Mouse (Mus musculus) R1 (cell line): ENCODE measurements at regions not wholly inside any gene's neighbourhood (a gene's known extent, or its start where the extent isn't known, plus 50 kb on each side); places are given as distances from the start of the nearest gene placed in this dataset.

ENCODE experiments used
- DNase-seq: peaks from one replicate; pipeline ENCODE4 v3.0.0-alpha.2; 2018; ENCODE audit warnings: low read depth, low spot score

DNA sequence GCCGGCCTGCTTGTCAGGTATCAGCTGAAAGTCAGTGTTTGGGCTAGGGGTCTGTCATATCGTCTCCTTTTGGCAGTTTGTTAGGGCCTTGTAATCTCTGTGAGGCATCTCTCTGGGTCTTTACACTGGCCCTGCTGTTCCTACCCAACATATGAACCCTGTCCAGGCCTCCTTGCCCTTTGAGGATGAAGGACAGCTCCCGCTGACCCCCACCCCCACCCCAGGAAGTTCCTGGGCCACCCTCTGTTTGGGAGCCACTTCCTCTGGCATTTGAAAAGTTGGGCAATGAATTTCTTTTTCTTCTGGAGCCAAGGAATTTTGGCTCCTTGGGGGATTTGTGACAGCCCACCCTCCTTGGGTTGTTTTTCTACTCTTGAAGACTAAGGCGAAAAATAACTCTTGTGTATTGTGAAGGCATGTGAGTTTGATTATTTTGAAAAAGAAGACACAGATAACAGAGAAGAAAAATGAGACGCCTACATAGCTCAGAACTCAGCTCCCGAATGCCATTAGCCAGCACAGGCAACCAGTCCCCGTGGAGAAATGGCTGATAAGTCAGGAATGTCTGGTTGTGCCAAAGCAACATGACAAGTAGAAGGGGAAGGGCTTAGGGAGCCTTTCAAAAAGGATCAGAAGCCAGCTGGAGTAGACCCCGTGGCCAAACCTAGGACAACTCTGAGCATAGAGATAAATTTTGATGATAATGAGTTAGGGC is 249.5 kb downstream of the Gm49356 start:
- no peak for DNase-seq

DNA sequence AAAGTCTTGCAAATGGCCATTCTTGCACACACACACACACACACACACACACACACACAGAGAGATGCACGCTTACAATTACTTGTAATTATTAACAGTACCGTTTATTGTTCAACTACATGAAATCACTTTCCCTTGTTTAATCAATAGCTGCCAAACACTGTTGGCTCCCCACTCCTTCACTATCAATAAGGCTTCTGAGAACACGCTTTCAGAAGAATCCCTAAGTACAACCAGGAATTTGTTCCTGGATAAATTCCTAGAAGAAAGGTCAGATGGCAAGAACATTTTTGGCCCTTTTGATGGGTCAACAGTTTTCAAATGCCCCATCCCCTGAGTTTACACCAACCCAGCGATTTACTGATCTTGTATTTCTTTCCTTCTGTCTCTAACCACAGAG is 252.5 kb downstream of the Gm49356 start:
- no peak for DNase-seq

DNA sequence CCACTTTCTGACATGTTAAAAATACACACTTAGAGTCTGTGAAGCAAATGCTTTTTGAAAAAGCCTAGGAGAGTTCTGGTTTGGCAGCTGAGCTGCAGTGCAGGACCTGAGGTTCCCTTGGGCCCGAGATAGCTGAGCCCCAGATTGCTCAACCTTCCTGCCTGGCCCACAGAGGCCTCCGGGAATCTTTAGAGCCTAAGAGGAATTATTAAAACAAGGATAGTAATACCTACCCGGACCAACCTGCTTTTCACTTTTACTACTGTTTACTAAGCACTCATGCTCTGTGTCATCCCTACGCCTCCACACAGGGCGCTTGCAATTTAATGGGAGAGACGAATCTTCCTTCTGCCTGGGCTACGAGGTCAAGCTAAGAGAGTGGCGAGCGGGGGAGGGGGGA is 253.4 kb downstream of the Gm49356 start:
- DNase-seq, result no peak

DNA sequence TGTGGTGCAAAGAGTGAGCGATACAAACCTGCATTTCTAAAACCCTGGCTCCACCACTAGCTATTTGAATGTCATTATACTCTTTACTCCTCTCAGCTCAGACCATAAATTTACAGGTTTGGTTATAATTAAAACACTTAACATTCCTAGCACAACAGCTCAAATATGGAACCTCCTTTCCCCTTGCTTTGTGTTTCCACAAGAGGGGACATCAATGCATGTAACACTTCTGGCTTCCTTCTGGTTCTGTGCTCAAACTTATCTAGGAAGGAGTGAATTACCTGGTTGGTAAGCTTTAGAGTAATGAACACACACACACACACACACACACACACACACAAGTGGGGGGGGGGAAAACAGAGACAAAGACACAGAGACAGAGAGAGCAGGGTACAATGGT is 254.8 kb downstream of the Gm49356 start:
- DNase-seq, result peak; percentile 50

DNA sequence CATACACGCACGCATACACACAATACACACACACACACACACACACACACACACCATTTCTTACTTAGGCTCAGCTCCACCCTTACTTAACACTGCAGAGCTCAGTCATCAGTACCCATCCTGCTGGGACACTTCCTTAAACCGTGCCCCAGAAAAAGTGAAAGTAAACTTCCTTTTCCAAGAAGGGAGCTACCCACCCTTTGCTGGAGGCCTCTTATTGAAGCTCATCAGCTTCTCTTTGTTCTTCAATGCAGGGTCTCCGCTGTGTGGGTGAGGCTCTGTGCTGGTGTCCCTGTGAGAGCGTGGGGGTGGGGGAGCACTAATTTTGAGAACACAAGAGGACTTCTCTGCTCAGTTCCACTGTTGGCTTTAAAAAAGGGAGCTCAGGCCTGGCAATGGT is 256.6 kb downstream of the Gm49356 start:
- DNase-seq, result peak; percentile 49

DNA sequence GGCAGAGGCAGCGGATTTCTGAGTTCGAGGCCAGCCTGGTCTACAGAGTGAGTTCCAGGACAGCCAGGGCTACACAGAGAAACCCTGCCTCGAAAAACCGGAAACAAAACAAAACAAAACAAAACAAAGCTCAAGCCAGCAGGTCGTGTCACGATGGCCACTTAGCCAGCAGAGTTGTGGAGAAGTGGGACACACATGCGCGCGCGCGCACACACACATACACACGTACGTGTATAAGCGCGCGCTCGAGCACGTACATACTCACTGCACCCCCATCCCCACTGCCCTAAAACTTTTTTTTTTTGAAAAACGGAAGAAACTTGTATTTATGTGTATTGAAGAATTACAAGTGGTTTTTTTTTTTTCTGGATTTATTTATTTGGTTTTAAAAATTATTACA is 257.0 kb downstream of the Gm49356 start:
- DNase-seq, result peak; percentile 57

DNA sequence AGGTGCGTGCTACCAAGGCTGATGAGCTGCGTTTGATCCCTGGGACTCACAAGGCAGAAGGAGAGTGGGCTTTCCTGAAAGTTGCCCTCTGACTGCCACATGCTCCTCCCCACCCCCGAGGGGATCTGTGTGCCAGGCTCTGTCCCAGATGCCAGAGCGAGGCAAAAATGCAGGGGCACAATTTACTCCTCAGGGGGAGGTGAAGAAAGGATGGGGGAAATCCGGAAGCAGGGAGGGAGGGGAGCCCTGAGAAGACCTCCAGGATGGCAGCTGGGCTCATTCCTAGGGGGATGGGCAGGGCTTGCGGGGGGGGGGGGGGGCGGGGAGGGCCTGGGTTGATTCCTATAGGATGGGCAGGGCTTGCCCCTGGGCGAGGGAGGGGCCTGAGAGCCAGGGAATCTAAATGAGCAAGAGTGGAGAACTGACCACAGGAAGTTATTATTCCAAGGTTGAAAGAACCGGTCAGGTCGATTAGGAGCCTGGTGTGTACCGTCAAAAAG is 257.5 kb downstream of the Gm49356 start:
- DNase-seq, result peak; percentile 36

DNA sequence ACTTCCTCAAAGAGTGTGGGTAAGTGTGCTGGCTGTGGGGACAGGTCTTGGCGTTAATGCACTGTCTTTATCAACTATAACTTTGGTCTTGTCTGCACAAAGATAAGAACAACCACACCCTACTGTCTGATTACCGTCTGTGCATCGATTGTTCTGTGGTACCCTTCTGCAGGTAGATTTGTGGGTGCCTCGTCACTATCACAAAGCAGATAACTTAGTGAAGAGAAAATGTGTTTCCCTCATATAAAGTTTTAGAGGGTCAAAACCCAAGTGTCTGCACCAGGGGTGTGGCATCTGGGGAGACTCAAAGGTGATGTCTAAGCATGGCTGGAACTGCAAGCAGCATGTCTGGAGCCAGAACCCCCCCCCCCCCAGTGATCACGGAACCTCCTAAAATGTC is 259.4 kb downstream of the Gm49356 start:
- no peak for DNase-seq

DNA sequence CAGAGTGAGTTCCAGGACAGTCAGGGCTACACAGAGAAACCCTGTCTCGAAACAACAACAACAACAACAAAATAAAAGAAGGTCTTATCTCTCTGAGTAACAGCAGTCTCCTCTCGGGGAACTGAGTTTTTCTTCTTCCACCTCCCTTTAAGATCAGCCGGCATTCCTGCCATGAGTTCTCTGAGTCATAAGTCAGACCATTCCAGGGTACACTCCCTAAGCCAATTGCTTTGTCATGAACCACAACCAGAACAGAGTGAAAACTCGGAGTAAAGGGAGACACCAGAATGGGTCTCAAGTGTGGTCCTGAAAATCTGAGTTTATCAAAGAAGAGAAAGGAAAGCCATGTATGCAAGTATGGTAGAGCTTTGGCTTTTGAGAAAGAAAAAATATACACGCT is 262.4 kb downstream of the Gm49356 start:
- no peak for DNase-seq

DNA sequence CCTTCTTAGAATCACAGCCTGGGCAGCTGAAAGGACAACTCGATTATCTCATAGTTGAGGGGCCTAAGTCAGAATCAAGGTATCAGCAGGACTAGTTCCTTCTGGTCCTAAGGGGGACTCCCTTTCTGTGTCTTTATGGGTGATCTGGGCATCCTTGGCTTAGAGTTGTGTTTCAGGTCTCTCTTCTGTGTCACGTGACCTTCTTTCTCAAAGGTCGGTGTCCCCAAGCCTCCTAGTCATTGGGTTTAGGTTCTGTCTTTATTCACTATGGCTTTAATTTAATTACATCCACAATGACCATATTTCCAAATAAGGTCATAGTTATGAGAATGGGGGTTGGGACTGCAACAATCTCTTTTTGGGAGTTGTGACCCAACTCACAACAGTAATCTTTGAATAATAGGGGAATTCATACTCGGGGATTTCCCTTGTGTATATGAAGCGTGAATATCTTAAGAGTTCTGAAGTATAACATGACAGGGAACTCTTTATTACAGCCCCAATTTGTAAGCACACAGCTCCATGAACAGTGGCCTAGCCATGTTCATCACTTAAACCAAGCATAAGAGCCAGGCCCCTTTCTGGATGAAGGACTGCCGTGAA is 263.8 kb downstream of the Gm49356 start:
- no peak for DNase-seq

DNA sequence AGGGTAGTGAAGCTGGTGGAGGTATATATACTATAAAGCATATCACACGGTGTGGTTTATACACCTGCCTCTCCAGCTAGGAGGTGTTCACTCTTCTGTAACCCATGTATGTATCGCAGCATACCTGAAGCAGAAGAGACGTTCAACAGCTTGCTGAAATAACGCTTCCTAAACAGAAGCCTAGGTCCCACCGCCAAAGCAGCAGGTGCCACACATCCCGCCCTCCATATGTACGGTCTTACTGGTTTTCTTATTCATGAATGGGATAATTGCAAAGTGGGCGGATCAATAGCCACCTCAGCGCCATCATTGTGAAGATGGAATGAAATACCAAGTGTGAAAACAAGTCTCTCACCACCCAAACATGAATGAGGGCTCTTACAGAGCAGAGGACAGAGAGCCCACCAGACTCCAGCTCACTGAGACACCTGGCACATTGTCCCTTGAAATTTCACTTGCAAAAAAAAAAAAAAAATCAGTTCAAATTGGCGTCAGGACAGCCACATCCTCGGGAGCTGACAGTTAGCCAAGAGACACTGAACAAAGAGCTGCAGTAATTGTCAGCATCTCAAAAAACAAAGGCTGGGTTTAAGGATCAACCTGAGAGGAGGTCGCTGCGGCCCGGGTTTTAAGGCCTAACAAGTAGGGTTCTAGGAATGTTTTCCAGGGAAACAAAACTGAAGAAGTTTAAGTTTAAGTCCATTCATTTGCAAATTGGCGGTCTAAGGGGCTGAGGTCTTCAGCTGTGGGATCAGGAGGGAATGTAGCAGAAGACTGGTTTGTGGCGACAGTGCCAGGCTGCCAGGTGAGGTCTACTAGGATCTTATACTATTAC is 264.5 kb downstream of the Gm49356 start:
- DNase-seq, result peak; percentile 55

DNA sequence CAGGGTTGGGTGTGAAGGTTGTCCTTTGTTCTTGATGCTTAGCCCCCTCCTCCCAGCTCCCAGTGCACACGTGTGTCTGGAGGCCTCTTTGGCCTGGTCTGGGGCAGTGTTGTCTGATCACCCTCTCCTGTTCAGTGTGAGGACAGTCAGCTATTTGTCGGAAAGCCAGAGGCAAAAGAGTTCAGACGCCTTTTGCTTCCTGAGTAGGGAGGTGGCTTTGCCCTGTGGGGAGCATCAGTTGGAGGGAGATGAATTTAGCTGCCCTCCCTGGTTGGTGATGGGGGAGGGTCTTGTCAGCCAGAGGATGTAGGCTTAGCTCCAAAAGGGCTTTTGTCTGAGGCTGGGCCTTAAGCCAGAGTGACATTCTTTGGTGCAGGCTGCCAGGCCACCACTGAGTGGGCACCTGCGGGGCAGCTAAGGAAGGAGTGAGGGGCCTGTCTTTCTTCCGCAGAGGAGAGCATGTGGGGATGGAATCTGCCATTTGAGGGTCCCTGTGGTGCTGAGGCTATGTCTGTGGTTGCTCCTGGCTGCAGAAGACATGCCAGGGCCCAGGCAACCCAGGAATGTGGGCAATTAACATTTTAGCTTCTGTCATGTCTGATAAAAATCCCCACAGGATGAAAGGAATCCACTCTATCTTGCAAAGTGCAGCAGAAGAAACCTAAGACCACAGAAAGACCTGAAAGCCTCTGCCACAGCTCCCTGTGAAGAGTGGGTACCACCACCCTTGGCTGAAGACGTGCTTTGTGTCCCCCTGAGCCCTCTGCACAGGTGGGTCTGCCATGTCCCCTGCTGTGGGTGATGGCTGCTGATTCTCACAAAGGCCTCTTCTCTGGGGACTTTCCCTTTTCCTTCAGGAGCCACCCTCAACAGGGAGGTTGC is 265.6 kb downstream of the Gm49356 start:
- DNase-seq, result peak; percentile 67

DNA sequence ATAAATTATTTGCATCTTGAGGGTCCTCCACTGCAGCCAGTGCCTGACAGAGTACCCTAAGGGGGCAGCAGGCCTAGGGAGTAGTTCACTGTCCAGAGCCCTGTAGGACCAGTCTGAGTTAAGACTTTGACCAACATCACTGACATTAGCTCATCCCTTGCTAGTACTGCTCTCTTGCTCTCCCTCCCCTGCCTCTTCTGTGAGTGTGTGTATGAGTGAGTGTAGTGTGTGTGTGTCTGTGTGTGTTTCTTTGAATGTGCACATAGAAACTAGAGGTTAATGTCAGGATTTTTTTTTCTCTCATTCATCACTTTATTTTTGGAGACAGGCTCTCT is 266.2 kb downstream of the Gm49356 start:
- DNase-seq, result no peak

DNA sequence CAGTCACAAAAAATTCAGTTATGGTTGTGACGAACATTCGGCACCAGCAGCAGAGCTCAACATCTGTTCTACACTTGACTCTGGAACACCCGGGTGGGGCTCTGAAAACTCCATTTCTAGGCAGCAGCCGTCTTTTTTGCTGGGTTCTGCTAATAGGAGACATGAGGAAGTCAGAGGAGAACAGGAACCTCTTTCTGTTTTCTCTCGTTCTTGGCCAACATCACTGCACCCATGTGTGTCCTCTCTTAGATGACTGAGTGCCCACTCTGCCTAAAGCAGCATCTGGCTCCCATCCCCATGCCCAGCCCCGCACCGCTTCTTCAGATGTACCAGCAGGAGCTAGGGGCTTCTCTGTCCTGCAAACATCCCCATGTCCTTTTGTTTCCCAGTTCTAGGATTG is 267.2 kb downstream of the Gm49356 start:
- DNase-seq, result no peak

DNA sequence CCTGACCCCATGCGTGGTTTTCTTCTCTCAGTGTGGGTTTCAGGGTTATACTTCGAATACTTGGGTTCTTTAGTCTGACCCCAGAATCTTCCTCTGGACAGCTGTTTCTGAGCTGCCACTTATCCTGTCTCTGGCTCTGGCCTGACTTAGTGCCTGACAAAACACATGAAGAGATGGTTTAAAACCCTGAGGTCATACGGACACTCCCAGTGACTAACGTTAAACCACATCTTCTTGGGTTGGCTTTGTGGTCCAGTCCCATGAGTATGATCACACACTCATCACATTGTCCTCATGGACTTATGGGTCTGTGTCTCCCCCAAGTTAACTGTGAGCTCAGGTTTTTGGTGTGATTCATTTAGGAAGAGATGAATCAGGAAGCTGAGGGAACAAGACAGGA is 269.7 kb downstream of the Gm49356 start:
- DNase-seq, result no peak

DNA sequence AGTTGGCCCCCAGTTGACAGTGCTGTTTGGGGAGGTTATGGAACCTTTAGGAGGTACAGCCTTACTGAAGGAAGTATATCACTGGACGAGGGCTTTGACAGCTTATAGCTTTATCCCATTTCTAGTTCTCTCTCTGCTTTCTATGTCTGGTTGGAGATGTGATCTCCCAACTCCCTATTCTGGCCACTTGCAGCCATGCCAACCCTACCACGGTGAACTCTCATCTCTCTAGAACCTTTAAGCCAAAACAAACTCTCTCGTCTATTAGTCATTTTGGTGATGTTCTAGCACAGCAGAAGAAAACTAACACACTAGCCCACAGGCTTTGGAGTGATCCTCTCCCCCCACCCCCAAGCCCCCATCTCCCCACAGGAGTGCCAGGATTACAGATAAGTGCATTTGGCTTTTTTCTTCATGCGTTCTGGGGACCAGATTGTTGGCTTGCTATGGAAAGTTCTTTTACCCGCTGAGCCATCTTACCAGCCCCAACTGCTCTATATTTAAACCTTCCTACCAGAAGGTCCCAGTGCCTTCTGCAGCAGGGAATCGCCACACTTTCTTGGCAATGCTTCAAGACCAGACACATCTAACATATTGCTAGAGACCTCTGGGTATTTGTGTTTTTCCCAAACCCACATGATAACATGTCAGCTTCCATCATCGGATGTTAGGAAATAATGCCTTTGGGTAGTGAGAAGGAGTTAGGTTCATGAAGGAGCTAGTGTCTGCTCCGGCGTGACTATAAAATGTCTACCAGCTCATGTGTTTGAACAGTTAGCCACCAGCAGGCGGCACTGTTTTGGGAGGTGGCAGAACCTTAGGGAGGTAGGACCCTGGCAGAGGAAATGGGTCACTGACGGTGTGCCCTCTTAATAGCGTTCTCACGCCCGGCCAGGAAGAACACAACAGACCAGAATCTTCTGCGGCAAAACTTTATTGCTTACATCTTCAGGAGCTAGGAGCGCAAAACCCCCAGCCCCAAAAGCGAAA is 272.1 kb downstream of the Gm49356 start:
- no peak for DNase-seq

DNA sequence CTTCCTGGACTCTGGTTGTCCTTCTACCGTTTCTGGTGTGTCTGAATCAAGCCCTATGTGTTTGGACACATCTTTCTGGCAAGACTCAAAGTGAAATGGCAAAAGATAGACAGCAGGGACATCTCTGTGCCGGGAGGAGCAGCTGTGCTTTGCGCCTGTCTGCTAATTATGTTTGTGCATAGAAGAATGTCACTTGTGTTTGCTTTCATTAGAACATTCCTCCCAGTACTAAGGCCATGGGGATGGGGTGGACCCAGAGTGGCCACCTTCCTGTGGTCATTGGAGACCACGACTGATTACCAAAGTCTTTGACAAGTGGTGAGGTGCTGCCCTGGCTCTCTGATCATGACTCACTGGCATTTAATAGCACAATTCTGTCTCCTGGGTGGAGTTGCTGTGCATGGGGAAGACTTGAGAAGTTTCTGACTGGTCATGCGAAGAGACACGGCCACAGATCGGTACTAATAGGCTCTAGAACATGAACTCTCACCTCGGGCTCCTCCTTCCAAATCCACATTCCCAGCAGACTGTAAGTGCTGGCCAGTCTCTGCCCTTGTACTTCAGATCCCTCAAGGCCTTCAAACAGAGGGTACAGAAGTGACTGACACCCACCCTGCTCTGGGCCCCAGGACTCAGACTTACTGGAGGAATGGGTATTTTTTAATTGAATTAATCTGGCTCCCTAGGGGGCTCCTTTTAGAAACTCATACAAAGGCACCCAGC is 279.0 kb downstream of the Gm49356 start:
- no peak for DNase-seq

DNA sequence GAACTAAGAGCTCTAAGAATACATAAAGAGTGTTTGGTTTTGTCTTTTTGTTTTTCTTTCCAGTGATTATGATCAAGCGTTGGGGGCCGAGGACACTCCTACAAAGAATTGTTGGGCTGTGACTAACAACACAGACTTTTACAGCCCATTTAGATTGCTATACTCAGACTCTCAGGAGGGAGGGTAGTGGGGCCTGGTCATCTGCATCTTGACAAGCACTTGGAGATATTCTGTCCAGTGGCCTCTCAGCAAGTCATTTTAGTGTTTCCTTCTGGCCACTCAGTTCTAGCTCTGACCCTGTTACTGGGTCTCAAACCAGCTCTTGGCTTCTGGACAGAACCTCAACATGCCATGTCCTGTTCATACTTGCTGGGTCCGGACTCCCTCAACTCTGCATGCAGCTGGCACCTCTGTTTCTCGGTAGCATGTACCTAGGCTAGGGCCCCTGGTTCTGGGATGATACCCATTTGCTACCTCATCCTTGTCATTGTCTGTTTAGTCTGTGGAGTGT is 279.6 kb downstream of the Gm49356 start:
- DNase-seq, result no peak

DNA sequence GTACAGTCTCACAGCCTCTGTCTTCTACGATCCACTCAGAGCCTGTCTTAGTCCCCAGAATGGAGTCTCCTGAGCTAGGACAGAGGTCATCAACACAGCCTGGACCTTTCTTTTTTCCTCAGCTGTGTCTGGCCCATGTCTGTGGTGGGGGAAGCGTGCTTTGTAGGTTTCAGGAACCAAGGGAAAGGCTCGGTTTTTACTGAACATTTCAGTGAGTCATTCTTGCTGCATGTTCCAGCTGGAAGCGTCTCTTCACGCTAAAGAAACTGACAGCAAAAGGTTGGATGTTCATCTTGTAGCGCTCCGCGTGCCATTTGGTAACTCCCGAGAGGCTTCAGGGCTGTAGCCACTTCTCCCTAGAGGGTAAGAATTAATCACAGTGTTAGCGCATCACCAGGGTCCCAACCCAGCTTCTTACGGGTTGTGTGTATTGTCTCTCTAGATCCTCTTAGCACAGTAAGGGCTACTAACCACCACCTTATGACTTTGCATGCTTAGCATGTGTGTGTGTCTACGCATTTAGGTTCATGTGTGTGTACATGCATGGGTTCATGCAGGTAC is 280.2 kb downstream of the Gm49356 start:
- DNase-seq, result no peak
